Mouse (Mus musculus) left cerebral cortex, adult 18-20 months (tissue): ENCODE results near the gene Vwce. TPM values are rescaled to one million over a fixed set of nuclear protein-coding genes. Genes with fewer than 3 reads are reported as not detected.
A peak's percentile ranks its signal among the peaks of the same experiment; 100 is the strongest.

ENCODE experiments used
- DNase-seq, 2 experiments: peaks; one replicate each; pipeline ENCODE4 v3.0.0; 2021 to 2022; ENCODE audit warnings: low spot score in 2 of 2, mixed read lengths in 1 of 2
- long read RNA-seq, 2 experiments: library from polyadenylated mRNA; stranded (forward); transcript quantifications; one replicate each; pipeline ENCODE4 v2.0.0; 2021
- total RNA-seq, 2 experiments: library from RNA; stranded (reverse); gene quantifications; 2 replicates each; pipeline ENCODE4 v1.2.3; 2021

Gene Vwce
- total RNA-seq = under 1 TPM; 0.66 to 1.00 TPM
- long read RNA-seq, experiment 1 = 0 reads
- long read RNA-seq, experiment 2, partial matches to known transcripts = 0 of 1 reads
- long read RNA-seq, experiment 2, other reads (novel, unspliced or antisense) = 0 of 1 reads

- DNase-seq = peak; percentile 21 to 25
Measured at GRCm38 (mm10) chr19:10634106-10634871, at the start of gene Vwce. TSS of gene Vwce (plus strand) at chr19:10634213.

- DNase-seq = no peak
Measured at GRCm38 (mm10) chr19:10585112-10585511, 48.9 kb upstream of the Vwce start.

DNA sequence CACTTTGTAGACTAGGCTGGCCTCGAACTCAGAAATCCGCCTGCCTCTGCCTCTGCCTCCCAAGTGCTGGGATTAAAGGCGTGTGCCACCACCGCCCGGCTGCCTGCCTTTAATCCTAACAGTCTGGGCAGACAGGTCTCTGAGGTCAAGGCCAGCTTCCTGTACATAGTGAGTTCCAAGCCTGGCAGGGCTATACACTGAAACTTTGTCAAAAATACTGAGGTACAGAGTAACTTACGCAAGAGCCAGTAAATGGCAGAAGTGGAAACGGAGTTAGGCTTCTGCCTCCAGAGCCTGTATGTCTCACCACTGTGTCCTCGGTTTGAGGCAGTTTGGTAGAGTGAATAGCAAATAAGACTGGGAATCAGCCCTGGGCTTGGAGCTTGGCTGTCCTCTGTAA is 46.8 kb upstream of the Vwce start:
- DNase-seq = no peak

DNA sequence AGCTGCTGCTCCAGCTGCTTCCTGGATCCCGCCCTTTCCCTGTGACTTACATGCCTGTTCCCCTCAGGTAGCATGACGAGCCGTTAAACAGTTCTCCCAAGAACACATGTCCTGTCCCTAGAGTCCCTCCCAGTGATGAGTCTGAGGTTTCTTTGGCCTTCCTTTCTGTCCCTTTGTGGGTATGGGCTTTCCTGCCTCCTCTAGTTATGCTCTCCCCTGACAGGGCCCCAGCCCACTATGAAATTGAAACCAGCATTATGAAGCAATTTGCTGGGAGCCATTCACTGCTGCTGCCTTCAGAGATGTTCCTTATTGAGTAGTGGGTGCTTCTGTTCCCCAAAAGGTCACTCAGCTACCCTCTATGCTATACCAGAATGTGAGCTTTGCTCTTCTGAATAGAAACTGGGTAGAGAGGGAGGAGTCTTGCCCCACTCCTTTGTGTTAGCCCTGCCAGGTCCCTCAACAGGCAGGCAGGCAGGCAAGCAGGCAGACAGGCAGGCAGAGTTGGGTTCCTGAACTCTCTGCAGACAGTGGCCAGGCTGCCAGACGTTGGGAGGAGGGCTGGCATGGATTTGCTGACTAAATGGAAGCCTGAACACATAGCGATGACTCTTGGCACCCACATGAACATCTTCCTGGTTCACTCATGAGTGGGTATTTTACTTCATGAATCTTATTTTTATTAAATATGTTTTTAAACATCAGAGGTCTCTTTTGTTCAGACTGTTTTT is 44.7 kb upstream of the Vwce start:
- DNase-seq = no peak

DNA sequence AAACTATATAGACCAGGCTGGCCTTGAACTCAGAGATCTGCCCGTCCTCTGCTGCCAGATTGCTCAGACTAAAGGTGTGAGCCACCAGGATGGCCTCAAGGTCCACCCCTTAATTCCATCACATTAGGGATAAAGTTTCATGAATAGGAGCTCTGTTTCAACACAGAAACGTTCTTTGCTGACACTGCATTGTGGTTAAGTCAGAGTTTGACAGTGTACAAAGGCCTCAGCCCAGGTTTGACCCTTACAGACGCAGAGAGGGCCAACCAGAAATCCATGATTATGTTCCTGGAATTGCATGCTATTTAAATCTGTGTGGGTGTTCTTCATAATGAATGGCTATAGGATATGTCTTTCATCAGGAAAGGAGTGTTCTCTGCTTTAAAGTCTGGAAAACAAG is 43.7 kb upstream of the Vwce start:
- DNase-seq = no peak

GRCm38 (mm10) chr19:10591659-10592377 is 42.2 kb upstream of the Vwce start:
- DNase-seq = no peak

DNA sequence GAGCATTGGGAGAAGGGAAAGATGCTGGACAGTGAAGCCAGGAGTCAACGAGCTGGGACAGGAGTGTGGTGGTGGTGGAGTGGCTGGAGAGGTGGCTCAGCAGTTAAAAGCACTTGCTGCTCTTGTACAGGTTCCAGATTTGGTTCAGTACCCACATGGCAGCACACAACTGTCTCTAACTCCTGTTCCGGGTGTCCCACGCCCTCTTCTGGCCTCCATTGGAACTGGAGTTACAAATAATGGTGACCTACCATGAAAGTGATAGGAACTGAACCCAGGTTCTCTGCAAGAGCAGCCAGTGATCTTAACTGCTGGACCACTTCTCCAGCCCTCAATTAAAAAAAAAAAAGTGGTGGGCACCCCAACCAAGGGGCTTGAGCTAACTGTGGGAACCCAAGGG is 35.8 kb upstream of the Vwce start:
- DNase-seq = no peak

- no peak for DNase-seq
Measured at GRCm38 (mm10) chr19:10599648-10600047, 34.4 kb upstream of the Vwce start.

DNA sequence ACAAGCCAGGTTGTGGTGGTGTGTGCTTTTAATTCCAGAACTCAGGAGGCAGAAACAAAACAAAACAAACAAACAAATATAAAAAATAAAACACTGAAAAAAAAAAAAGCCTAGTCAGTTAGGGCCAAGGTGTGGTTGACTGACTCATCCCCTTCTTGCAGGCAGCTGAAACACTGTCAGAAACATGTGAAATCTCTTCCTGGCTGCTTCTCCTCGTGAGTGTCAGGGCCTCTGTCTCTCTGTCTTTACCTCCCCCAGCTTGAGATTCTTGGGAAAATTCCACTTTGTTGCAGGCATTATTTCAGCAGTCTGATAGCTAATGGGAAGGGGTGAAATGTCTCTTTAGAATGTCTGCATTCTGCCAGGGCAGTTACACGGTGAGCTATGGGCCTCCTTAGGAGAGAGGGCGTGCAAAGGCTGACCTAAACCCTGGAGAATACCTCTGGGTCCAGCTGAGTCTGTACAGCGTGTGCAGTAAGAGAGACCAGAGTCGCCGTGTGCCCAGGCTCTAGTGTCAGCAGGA is 31.7 kb upstream of the Vwce start:
- DNase-seq = no peak

DNA sequence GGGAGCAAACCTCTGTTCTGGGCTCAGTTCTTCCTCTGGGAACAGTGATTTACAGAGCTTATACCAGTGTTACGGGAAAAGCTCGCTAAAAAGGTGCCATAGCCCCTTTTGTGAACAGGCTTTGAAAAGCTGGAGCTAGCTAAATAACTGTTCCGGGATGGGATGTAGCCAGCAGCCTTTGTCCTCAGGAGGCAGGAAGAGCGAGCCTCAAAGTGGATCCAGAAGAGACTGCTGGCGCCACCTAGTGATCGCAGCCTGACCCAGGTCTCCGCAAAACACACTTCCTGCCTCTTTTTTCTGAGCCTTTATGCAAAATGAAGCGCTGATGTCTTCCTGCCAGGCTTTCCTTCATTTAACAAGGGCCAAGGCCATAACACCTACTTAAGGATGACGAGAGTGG is 31.2 kb upstream of the Vwce start:
- peak; percentile 88 for DNase-seq

GRCm38 (mm10) chr19:10603660-10604523 is 30.1 kb upstream of the Vwce start:
- DNase-seq = peak in 1 of 2 experiments; percentile 10

DNA sequence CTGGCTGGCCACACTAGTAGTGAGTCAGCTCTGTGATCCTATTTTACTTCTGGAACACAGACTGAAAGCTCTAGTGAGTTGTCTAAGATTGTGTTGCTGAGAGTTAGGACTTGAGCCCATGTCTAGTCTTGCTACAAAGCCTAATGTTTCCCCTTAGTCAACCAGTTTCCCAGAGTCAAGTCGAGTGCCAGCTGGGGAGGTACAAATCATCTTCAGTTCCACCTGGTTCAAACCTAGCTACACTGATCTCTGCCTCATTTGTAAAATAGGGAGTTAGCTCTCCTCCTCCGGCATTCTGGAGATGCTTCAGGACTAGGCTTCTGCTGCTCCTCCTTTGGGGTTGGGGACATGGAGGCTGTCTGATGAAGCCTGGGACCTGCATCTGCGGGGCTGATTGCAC is 29.5 kb upstream of the Vwce start:
- no peak for DNase-seq

DNA sequence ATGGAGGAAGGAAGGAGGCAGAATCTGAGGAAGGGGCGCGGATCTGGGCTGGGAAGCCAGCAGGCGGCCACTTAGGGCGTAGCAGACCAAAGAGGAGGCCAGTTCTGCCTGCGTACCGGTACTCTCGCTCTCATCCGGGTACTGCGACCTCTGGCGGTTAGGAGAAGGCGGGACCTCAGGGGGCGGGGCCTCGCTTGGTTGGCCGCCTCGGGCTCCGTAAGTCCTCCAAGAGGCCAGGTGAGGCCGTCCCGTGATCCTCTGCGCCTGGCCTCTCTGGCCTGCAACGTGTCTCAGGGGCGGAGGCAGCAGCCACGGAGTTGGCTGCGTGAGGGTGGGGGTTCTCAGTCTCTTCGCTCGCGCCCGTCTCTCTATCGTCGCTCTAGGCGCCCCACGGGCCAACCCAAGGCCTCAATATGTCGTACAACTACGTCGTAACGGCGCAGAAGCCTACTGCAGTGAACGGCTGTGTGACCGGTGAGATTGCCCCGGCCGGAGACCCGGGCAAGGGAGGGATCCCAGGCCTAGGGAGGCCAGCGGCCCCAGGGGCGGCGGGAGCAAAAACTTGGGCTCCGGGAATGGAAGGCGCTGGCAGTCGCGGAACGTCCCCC is 28.6 kb upstream of the Vwce start, which contains the start of the genes Ddb1 and Tkfc:
Gene Ddb1, plus strand, starts transcription at position 35 of the 608 bp plus-strand sequence.
Gene Tkfc, minus strand, starts transcription at position 362 of the 608 bp plus-strand sequence.
- peak; percentile 99 for DNase-seq

DNA sequence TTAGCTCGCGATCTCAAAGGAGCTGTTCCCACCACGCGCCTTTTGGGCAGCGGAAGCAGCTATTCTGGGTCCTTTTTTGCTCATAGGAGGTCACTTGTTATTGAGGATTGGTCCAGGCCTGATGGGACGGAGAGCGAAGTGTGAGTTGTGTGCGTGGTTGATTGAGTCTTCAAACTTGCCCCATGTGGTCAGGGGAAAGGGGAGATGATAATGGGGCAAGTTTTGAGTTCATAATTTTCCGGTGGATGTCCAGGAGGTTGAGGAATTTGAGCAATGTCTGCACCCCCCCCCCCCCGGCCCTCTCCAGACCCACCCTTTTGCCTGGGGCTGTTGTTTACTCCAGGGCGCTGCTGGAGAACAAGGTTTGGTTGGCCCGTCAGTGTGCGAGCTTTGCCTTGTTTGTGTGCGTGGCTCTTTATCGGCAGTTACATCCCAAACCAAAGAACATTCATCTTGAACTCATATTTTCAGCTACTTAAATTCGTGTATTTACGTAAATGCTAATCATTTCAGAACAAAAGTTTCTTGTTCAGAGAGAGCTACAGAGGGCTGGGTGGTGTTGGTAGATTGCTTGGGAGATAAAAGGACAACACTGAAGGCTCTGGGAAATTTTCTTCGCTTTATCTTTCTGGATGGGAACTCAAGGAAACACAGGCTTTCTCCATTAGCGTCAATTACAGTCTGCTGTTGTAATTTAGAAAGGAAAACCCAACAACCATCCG is 28.0 kb upstream of the Vwce start:
- no peak for DNase-seq

GRCm38 (mm10) chr19:10608573-10609240 is 25.3 kb upstream of the Vwce start:
- no peak for DNase-seq

DNA sequence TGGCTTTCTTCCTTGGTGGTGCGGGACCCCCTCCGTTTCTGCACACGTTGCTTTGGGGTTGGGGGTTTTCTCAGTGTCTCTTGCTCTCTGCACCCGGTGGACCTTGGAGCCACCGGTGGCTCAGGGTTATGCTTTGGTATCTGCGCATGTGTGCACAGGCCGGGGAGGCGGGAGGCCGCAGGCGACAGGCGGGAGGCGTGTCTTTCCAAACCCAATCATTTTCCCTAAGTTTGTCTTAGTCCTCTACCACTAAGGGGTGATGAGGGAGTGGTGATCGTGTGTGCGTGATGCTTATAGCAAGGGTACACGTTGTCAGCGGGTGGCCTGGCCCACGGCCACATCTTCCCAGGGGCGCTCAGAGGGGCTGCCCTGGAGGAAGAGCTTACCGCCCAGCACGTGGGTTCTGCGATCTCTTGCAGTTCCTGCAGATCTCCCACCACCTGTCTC is 882 bp downstream of the Vwce start:
- DNase-seq = peak; percentile 57 to 63

DNA sequence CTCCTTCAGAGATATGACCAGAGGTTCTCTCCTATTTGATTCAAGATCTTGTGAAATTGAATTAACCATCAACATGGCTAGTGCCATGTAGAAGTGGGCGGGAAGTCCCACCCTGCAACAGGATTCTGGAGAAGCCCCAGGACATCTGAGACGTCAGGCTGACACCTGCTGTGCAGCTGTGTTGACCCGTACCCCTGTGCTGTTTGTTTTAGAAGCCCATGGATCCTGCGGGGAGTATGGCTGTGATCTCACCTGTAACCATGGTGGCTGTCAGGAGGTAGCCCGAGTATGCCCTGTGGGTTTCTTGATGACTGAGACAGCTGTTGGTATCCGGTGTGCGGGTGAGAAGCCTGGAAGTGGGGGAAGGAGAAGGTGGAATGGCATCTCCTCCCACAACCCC is 3.8 kb downstream of the Vwce start:
- DNase-seq = no peak

GRCm38 (mm10) chr19:10640080-10640479 is 6.1 kb downstream of the Vwce start:
- no peak for DNase-seq
